Mouse (Mus musculus) liver, embryonic 14 days (tissue): ENCODE results near the gene Lacc1. TPM values are rescaled to one million over a fixed set of nuclear protein-coding genes. Genes with fewer than 3 reads are reported as not detected.

ENCODE experiments used
- polyA plus RNA-seq: library from polyadenylated mRNA; depleted of rRNA; stranded (reverse); fragments of >200 nt; gene quantifications from 2 replicates; pipeline ENCODE4 v1.2.3, GENCODE M21; 2012; rRNA removed

Gene Lacc1
- 5.5 and 6.1 TPM in 2 replicates for polyA plus RNA-seq

DNA sequence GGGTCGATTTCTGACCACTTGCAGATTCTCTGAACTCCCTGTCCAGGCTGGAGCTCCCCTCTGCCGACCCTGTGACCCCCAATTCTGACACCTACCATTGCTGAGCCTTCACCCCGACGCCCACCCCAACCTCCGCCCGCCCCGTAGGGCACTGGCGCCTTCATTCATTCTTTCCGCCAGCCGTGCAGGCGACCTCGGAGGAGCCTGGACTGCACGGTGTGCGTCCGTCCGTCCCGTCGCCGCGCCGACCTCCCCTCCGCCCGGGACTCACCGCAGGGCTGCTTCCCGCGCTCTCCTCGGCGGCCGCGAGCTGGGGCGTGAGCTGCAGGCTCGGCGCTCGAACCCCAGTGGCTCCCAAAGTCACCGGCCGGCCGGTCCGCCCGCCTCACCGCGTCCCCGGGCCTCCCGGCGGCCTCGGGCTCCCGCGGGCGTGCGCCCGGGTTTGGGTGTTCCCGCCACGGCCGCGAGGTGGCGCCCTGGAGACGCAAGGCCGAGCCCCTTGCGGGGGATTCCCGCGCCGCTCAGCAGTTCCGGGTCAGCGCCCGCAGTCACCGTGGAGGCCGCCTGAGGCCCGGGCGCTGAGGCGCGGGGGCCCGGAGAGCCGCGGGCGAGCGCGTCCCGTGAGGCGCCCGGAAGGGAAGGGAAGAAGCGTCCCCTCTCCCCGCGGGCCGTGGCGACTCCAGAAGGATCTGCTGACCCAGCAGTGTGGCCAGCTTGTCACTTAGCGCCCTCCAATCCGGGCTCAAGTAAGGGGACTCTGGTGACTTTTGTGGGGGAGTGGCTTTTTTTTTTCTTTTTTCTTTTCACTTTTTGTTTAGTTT, at the start of gene Lacc1, which contains the start of gene Ccdc122:
Lacc1 (minus strand) TSS at position 679 of the 821 bp plus-strand sequence.
Ccdc122 (plus strand) TSS at position 547 of the 821 bp plus-strand sequence.

Other genes with a start within 250 kb of the Lacc1 start
- 0.85 and 1.4 TPM in 2 replicates for gene Ccdc122, start 132 bp downstream of the Lacc1 start, polyA plus RNA-seq
- gene Enox1, start 119.9 kb upstream of the Lacc1 start, polyA plus RNA-seq = 0.02 and 0.18 TPM in 2 replicates